Mouse (Mus musculus) gastrocnemius, adult 2 months (tissue): ENCODE measurements around the gene Tjp1. TPM values are rescaled to one million over a fixed set of nuclear protein-coding genes. Genes with fewer than 3 reads are reported as not detected.

Source experiments
- DNase-seq: peaks from one replicate; pipeline ENCODE4 v3.0.0; 2022
- H3K27ac ChIP-seq: fragments of 200-600 bp; 2 replicates; pipeline ENCODE4 v1.8.1; 2022; ENCODE audit warnings: mild to moderate bottlenecking
- H3K4me3 ChIP-seq: fragments of 200-600 bp; 2 replicates; pipeline ENCODE4 v1.8.1; 2022; ENCODE audit warnings: mild to moderate bottlenecking, moderate library complexity
- CTCF ChIP-seq: fragments of 200-600 bp; IDR thresholded peaks from 2 replicates; pipeline ENCODE4 v1.8.1; 2022; ENCODE audit warnings: antibody characterized with exemption, mild to moderate bottlenecking, moderate library complexity
- intact Hi-C: fragments of 180-260 bp; cut with DNase I; formaldehyde crosslinking; loops from one replicate; pipeline ENCODE4 v1.15.1; 2025
- total RNA-seq, 2 experiments: library from RNA; stranded (reverse); gene quantifications; 2 replicates each; pipeline ENCODE4 v1.2.3; 2021

The Tjp1 gene
- total RNA-seq, 2 experiments from 2014 or later = 21.1 to 23.8 TPM

DNA sequence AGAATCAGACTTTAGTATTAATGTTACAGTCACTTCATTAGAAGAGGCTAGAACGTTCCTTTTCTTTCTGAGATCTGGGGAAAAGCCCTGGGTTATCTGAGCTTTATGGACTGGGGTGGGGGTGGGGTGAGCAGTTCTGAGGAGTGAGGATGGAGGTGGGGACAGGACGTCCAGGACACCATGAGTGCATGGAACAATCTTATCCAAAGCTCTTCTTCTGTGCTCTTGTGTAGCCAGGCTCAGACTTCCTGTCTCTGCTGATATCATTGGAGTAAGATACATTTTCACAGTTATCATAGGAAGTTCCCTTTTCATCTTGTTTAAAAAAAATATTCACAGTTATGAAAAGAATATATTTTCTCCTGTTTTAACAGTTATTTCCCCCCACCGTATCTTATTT is 55.5 kb downstream of the Tjp1 start:
- no peak for TF ChIP-seq CTCF
- intact Hi-C loops = no loop called here
- Histone ChIP-seq H3K4me3 (no peak overlapping the region), H3K27ac (no peak overlapping the region)
- DNase-seq = no peak

DNA sequence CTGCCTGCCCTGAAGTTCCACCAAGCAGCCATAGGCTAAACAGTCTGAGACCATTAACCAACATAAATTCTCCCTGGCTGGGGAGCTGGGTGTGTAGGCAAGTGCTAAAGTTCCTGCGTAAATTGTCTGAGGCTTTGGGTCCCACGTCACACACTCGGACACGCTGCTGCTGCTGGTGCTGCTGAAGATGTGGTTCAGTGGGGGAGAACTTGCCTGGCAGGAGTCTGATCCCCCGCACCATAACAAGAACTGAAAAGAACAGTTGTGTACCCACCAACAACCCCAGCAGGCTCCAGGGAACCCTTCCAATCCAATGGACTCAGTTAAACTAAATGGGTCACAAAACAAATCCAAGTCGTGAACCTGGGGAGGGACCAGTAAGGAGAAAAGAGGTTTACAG is 56.2 kb downstream of the Tjp1 start:
- Histone ChIP-seq H3K27ac (no peak overlapping the region), H3K4me3 (no peak overlapping the region)
- intact Hi-C loops = no loop called here
- TF ChIP-seq CTCF = no peak
- no peak for DNase-seq

DNA sequence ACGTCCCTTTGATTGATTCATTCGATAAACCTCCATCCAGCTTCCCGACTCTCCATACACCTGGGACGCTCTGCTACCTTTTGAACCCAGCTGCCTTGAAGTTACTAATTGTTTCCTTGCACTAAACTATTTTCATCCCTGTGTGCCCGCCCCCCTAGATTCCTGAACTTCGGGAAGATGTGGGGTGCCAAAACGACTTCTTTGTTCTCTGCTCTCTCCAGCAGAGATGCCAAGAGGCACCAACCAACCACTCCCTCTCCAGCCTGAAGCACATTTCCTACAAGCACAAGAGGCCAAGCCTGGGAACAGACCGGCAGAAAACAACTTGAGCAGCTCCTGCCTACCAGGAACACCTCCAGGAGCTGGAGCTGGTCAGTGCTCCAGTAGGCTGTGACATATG is 57.4 kb downstream of the Tjp1 start:
- no peak for DNase-seq
- peak overlapping the region; percentile 63 for H3K27ac ChIP-seq
- intact Hi-C loops = no loop called here
- H3K4me3 ChIP-seq = no peak overlapping the region
- TF ChIP-seq CTCF = no peak

DNA sequence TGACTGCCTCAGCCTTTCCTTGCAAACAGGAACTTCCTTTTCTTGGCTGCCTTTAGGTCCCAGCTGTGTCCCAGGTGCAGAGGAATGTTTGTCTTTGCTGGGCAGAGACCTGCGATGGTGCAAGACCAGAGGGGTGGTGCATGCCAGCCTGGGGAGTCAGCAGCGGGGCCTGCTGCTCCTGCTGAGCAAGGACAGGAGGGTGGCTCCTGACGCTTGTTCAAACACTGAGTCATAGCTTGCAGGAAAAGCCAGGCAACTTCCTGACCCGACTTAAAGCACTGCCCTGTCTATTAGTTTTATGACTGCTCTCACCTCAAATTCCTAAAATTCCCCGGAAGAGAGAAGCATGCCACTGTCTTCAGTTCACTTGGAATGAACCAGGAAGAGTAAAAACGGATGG is 57.9 kb downstream of the Tjp1 start:
- Histone ChIP-seq H3K4me3 (no peak overlapping the region), H3K27ac (peak overlapping the region; percentile 63)
- DNase-seq = no peak
- intact Hi-C loops = no loop called here
- no peak for TF ChIP-seq CTCF

DNA sequence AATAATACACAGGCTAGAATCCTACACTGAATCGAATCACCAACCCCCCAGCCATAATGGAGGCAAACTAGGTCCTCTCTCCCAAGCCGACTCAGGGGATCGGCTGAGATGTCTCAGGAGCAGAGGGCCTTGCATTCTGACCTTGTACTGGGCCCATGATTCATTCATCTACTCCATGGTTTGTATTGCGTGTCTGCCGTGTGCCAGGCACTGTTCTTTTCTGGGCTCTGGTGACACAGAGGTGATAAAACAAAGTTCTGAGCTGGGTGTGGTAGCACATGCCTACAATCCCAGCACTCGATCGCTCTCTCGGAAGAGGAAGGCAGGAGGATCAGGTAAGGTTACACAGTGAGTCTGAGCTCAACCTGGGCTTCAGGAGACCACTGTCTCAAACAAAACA is 59.4 kb downstream of the Tjp1 start:
- no peak for DNase-seq
- intact Hi-C loops = no loop called here
- no peak for TF ChIP-seq CTCF
- Histone ChIP-seq H3K27ac (peak overlapping the region; percentile 24; the same call in 1 of the 2 replicates), H3K4me3 (no peak overlapping the region)

DNA sequence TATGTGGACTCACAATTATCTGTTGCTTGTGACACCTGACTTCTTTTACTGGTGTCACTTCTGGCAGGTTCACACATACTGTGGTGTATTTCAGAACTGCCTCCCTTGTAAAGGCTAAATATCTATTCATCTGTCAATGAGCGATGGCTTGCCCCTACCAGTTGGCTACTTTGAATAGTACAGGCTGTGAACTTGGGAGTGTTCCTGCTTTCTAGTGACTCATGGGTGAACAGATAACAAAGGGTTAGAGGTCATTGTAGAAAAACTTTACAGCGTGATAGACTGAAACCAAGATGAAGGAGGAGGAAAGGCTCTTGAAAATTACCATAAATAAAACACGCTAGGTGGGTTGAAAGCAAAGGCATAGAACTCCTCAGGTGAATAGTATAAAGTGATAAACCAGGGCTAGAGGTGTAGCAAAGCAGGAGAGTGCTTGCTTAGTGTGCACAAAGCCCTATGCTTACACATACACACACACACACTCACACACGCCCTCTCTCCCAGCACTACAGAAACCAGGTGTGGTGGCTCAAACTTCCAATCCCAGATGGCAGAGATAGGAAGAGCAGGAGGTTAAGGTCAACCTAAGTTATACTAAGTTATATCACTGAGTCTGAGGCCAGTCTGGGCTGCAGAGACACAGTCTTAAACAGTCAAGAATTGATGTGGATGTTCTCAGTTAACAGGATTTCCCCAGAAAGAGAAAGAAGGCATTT is 60.1 kb downstream of the Tjp1 start:
- no peak for TF ChIP-seq CTCF
- Histone ChIP-seq H3K27ac (no peak overlapping the region), H3K4me3 (no peak overlapping the region)
- intact Hi-C loops = no loop called here
- no peak for DNase-seq

DNA sequence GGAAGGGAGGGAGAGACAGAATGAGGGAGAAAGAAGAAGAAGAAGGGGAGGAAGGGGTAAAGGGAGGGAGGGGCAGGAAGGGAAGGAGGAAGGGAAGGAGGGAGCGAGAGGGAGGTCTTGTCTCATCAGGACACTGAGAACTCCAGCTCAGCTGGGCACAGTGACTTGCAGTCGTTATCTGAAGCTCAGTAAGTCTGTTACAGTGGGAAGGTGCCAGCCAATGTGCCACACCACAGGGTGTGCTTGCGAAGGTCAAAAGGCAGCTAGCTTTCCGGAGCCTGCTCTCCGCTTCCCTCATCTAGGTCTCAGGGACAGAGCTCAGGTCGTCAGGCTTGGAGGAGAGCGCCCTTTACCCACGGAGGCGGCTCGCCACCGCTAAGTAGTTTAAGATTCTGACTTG is 61.4 kb downstream of the Tjp1 start:
- Histone ChIP-seq H3K4me3 (no peak overlapping the region), H3K27ac (no peak overlapping the region)
- intact Hi-C loops = no loop called here
- DNase-seq = no peak
- no peak for TF ChIP-seq CTCF

DNA sequence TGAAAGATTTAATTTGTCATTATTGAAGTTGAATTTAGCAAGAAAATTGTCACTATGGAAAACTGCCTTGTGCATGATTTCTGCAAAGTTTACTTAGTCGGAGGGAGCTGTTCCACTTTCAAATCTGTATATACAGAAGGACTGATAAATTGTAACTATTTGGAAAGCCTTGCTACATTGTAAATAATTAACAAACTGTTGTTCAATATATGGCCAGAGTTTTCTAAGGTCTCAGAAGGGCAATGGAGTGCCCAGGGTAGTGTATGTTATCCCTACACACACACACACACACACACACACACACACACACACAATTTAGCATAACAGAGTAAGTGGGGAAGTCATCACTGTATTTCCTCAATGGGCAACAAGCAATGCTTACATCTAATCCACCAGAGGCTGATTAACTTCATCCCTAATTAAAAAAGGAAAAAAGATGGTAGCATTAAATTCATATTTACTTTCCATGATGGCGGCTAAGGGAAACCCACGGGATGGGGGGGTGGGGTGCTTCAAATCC is 63.0 kb downstream of the Tjp1 start:
- intact Hi-C loops = no loop called here
- no peak for DNase-seq
- no peak overlapping the region for H3K4me3 ChIP-seq
- no peak overlapping the region for H3K27ac ChIP-seq
- no peak for TF ChIP-seq CTCF

DNA sequence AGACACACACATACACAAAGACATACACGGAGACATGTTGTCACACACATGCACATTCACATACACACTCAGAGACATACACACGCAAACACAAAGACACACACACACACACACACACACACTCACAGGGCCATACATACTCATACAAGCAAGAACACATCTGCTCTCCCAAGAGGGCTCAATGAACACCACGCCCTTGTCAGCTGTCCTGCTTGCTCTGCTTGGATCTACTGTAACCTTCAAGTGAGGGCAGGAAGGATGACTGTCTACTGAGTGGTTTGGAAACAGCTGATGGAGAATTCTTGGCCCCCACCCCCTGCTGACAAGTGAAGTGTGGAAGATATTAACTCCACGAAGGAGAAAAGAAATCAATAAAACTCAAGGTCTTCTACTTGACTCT is 64.1 kb downstream of the Tjp1 start:
- intact Hi-C loops = no loop called here
- no peak for TF ChIP-seq CTCF
- DNase-seq = no peak
- Histone ChIP-seq H3K27ac (no peak overlapping the region), H3K4me3 (no peak overlapping the region)

DNA sequence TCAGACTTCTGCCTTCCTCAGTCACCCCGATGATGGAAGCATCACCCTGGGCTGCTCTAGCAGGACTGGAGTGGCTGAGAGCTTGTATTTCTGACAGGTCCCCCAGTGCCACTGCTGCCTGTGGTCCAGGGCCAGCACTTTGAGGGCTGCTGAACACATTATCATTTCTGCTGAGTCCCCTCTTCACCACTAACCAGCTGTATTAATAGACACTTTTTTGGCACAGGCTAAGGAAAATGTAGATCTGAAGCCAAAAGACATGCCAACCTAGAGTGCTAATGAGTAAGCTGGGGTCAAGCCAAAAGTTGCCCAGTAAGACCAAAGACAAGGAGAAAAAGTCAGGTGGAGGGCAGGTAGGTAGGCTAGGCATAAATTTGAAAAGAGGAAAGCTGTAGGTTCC is 66.2 kb downstream of the Tjp1 start:
- DNase-seq = no peak
- H3K4me3 ChIP-seq = no peak overlapping the region
- intact Hi-C loops = no loop called here
- TF ChIP-seq CTCF = no peak
- no peak overlapping the region for H3K27ac ChIP-seq

DNA sequence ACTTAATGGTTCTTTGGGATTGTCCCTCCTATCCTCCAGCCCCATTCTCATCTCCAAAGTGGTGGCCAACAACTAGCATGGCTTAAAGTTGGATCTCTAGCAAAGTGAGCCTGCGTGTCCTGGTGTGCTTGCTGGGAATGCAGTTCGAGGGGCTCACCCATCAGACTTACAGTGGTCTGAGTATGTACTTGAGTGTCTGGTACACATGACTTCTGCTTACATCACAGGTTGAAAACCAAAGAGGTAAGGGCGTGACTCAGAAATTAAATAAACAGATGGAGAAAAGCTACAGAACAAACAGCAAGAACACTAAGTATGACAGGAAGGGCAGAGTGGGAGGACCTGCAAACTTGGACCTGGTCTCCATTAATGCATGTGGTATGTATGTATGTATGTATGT is 67.4 kb downstream of the Tjp1 start:
- no peak for DNase-seq
- H3K27ac ChIP-seq = no peak overlapping the region
- TF ChIP-seq CTCF = no peak
- no peak overlapping the region for H3K4me3 ChIP-seq
- intact Hi-C loops = no loop called here

DNA sequence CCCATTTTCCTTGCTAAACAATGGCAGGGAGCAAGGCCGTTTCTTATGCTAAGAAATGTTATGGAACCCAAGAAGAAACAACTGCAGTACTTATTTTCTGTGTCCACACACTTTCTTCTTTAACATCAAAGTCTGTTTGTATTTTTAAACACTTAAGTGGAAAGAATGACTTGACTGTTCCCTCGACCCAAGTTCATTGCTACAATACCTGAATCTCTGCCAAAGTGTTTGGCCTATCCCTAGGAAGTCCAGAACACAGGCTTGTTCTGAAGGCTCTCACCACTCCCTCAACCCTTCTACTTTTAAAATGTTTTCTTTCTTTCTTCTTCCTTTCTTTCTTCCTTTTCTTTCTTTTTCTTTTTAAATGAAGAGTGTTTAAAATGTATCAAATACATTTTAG is 71.5 kb downstream of the Tjp1 start:
- Histone ChIP-seq H3K27ac (peak overlapping the region; percentile 75), H3K4me3 (no peak overlapping the region)
- DNase-seq = no peak
- intact Hi-C loops = loop anchor here (5.0 kb wide), 1 partner anchor 89 kb away; no protein-coding TSS in a partner anchor
- TF ChIP-seq CTCF = no peak

DNA sequence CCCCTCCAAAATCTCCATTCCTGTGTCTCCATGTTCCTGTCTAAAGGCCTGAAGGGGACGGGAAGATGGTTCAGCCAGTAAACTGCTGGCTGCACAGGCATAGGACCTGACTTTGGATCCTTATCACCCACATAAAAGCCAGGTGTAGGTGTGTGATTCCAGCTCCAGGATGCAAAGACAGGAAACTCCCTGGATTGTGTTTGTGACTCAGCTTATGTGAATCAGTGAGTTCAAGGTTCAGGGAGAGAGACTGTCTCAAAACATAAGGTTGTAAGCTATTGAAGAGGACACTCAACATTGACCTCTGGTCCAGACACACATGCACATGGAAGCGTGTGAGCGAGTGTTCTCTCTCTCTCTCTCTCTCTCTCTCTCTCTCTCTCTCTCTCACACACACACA is 72.4 kb downstream of the Tjp1 start:
- DNase-seq = no peak
- intact Hi-C loops = loop anchor here (5.0 kb wide), 1 partner anchor 88 kb away; no protein-coding TSS in a partner anchor
- Histone ChIP-seq H3K27ac (peak overlapping the region; percentile 75; the same call in 1 of the 2 replicates), H3K4me3 (no peak overlapping the region)
- no peak for TF ChIP-seq CTCF

DNA sequence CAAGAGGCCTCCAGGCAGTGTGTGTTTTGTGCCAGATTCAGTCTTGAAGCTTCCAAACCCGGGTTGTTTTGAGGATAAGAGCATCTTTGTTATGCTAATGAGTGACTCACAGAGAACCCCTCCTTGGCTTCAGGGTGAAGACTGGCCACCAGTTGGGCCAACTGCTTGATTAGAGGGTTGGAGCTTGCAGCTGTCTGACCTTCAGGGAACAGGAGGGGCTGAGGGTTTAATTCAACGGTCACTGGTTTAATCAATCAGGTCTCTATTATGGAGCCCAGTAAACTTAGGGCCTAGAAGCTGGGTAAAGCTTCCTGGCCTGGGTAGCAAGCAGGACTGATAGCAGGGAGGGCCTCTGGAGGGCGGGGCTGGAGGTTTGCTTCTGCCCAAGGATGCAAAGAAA is 73.3 kb downstream of the Tjp1 start:
- DNase-seq = no peak
- H3K27ac ChIP-seq = no peak overlapping the region
- no peak for TF ChIP-seq CTCF
- intact Hi-C loops = no loop called here
- no peak overlapping the region for H3K4me3 ChIP-seq
